Mouse (Mus musculus) brain, adult 2 months (tissue): ENCODE measurements at regions not wholly inside any gene's neighbourhood (a gene's known extent, or its start where the extent isn't known, plus 50 kb on each side); places are given as distances from the start of the nearest gene placed in this dataset.
"Not testable (repeated sequence)": the region's sequence is repeated elsewhere in the genome, so short reads cannot be mapped to it uniquely, and the experiment has no call there.

Experiments used
- DNase-seq: peaks from one replicate; pipeline ENCODE4 v3.0.0; 2011; ENCODE audit warnings: low read depth, low spot score

GRCm38 (mm10) chr1:108102607-108103006 lies 512.8 kb downstream of the Serpinb8 start:
- no peak for DNase-seq

- no peak for DNase-seq
Measured at GRCm38 (mm10) chr1:108110984-108111383, 521.2 kb downstream of the Serpinb8 start.

GRCm38 (mm10) chr1:108127393-108127792 lies 537.6 kb downstream of the Serpinb8 start:
- no peak for DNase-seq

- no peak for DNase-seq
Measured at GRCm38 (mm10) chr1:108132006-108132405, 542.2 kb downstream of the Serpinb8 start.

GRCm38 (mm10) chr1:108135346-108135745 lies 545.5 kb downstream of the Serpinb8 start:
- not testable (repeated sequence) for DNase-seq

GRCm38 (mm10) chr1:108144114-108144513 lies 554.3 kb downstream of the Serpinb8 start:
- no peak for DNase-seq

- peak; percentile 43 for DNase-seq
Measured at GRCm38 (mm10) chr1:108181350-108182167, 591.8 kb downstream of the Serpinb8 start.

GRCm38 (mm10) chr1:108182168-108182539 lies 592.3 kb downstream of the Serpinb8 start:
- DNase-seq: peak; percentile 3

- DNase-seq: peak; percentile 72
Measured at GRCm38 (mm10) chr1:108224047-108224446, 634.2 kb downstream of the Serpinb8 start.

GRCm38 (mm10) chr1:108240152-108240551 lies 650.3 kb downstream of the Serpinb8 start:
- DNase-seq: no peak

GRCm38 (mm10) chr1:108255147-108255546 lies 665.3 kb downstream of the Serpinb8 start:
- DNase-seq: no peak

- peak; percentile 25 for DNase-seq
Measured at GRCm38 (mm10) chr1:108259355-108259754, 669.5 kb downstream of the Serpinb8 start.

- DNase-seq: no peak
Measured at GRCm38 (mm10) chr1:108282099-108282498, 692.3 kb downstream of the Serpinb8 start.

- DNase-seq: no peak
Measured at GRCm38 (mm10) chr1:108286571-108286970, 696.8 kb downstream of the Serpinb8 start.
